Mouse (Mus musculus) kidney, postnatal 0 days (tissue): ENCODE results near the gene Fignl2. TPM values are rescaled to one million over a fixed set of nuclear protein-coding genes. Genes with fewer than 3 reads are reported as not detected.

Experiments used
- ATAC-seq: fragments of 200-750 bp; cut with Nextera tagmentation; replicated peaks from 2 replicates; pipeline ENCODE4 v1.8.0; 2017; ENCODE audit warnings: low read depth, moderate number of reproducible peaks, moderate TSS enrichment, moderate library complexity; ENCODE audit not compliant: low FRiP score
- DNase-seq: peaks from one replicate; pipeline ENCODE4 v3.0.0-alpha.2; 2016; ENCODE audit warnings: low spot score
- H3K27ac ChIP-seq: fragments of 300-500 bp; sonication (generic); 2 replicates; pipeline ENCODE4 v1.5.1; 2014; ENCODE audit warnings: mild to moderate bottlenecking
- H3K27me3 ChIP-seq: fragments of 300-500 bp; sonication (generic); 2 replicates; pipeline ENCODE4 v1.6.1; 2014; ENCODE audit warnings: low read length, mixed read lengths; ENCODE audit not compliant: insufficient read depth
- H3K36me3 ChIP-seq: fragments of 300-500 bp; sonication (generic); 2 replicates; pipeline ENCODE4 v1.6.1; 2014; ENCODE audit warnings: low read length, mixed read lengths; ENCODE audit not compliant: insufficient read depth
- H3K4me1 ChIP-seq: fragments of 300-500 bp; sonication (generic); replicated peaks from 2 replicates; pipeline ENCODE4 v1.6.1; 2014; ENCODE audit warnings: antibody characterized with exemption, low read length, mixed read lengths; ENCODE audit not compliant: insufficient read depth
- H3K4me2 ChIP-seq: fragments of 300-500 bp; sonication (generic); 2 replicates; pipeline ENCODE4 v1.6.1; 2014; ENCODE audit warnings: mild to moderate bottlenecking, low read length, moderate library complexity, mixed read lengths
- H3K4me3 ChIP-seq: fragments of 300-500 bp; sonication (generic); replicated peaks from 2 replicates; pipeline ENCODE4 v1.5.1; 2014; ENCODE audit warnings: low read depth, low read length
- H3K9ac ChIP-seq: fragments of 300-500 bp; sonication (generic); 2 replicates; pipeline ENCODE4 v1.6.1; 2014; ENCODE audit warnings: low read depth, low read length
- H3K9me3 ChIP-seq: fragments of 300-500 bp; sonication (generic); replicated peaks from 2 replicates; pipeline ENCODE4 v1.6.1; 2016; ENCODE audit warnings: low read length, inconsistent platforms, mixed read lengths
- CTCF ChIP-seq: IDR thresholded peaks from 2 replicates; pipeline ENCODE4 v1.5.1; 2016; ENCODE audit warnings: antibody characterized with exemption, low read depth, mild to moderate bottlenecking, moderate library complexity
- WGBS: fragments of 180-500 bp; shearing (Covaris S2); extraction: QIAGEN DNeasy Blood & Tissue Kit; methylation state at CpG from one replicate; pipeline ENCODE4 v1.1.7; 2014; 5-methylcytosine and 5-hydroxymethylcytosine counted together
- polyA plus RNA-seq: library from polyadenylated mRNA; unstranded; fragments of >200 nt; fragmentation: Nextera tagmentation; extraction: Ambion mirVana; gene quantifications from 2 replicates; pipeline ENCODE4 v1.2.1, GENCODE M21; 2015

Gene Fignl2
- polyA plus RNA-seq, 1 experiment from 2014 or later, result 0.47 TPM

DNA sequence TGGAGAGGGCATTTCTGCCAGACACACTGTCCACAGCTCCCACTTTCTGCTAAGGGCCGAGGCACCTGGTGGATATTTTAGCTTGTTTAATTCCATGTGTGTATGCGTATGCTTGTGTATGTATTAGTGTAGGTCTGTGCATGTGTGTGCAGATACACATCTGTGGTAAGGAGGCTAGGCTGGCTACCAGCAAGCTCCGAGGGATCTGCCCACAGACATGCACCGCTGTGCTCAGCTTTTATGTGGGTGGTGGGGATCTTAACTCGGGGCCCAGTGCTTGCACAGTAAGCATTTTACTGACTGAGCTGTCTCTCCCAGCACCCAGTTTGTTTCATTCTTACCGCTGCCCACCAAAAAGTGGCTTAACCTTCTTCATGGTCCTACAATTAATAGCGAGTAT is 71.1 kb downstream of the Fignl2 start:
- ATAC-seq (no peak), DNase-seq (no peak)
- no peak overlapping the region for H3K4me2 ChIP-seq

DNA sequence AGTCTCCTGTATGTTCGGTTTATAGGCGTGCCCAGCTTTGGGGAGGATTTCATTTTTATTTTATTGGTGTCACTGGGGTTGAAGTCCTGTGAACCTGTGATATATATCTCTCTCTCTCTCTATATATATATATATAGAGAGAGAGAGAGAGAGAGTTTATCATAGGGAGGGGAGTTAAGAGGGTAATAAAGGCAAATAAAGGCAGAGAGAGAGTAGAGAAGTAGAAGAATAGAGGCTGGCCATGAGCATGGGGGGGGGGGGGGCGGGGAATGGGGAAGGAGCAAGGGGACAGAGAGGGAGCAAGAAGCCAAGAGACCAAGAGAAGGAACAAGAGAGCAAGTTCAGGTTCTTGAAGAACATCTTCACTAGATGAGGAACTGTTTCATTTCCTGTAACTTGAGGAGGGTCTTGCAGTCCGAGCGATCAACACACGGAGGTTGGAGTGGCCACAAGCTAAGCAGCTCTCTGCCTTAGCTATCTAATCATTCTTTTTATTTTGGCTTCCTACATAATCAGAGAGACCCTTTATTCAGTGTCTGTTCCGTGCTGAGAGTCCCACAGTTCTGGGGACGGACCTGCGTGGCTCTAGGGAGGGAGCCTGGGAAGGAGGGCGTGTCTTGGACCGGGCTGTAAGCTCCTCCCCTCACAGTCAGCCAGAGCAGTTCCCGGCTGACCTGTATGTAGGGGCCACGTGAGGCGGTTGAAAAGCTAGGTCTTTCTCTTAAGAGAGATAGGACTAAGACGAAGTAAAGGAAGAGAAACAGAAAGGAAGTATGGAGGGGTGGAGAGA is 71.9 kb downstream of the Fignl2 start:
- no peak overlapping the region for H3K27ac ChIP-seq
- no peaks in the 10 kb centered on the region for H3K4me1 ChIP-seq
- H3K27me3 ChIP-seq, result no peaks in the 10 kb centered on the region
- DNase-seq, result peak; percentile 80
- peak overlapping the region; percentile 32 for H3K4me3 ChIP-seq
- H3K36me3 ChIP-seq, result no peaks in the 10 kb centered on the region
- TF ChIP-seq CTCF, result no peak
- ATAC-seq, result peak; percentile 85; the same call in 1 of the 2 replicates
- 13% methylated on average over 14 of the region's 15 CpGs for WGBS
- peak overlapping the region; percentile 63 for H3K4me2 ChIP-seq
- peak overlapping the region; percentile 46; the same call in 1 of the 2 replicates for H3K9ac ChIP-seq
- no peaks in the 10 kb centered on the region for H3K9me3 ChIP-seq

More for the DNA sequence above, 71.1 kb downstream of the Fignl2 start:
- TF ChIP-seq CTCF, result no peak
- Histone ChIP-seq H3K4me3 (no peak overlapping the region), H3K27ac (no peak overlapping the region), H3K36me3 (no peaks in the 10 kb centered on the region), H3K9me3 (no peaks in the 10 kb centered on the region), H3K9ac (no peak overlapping the region), H3K4me1 (no peaks in the 10 kb centered on the region), H3K27me3 (no peaks in the 10 kb centered on the region)
- 62% methylated on average over 7 of the region's 7 CpGs for WGBS

DNA sequence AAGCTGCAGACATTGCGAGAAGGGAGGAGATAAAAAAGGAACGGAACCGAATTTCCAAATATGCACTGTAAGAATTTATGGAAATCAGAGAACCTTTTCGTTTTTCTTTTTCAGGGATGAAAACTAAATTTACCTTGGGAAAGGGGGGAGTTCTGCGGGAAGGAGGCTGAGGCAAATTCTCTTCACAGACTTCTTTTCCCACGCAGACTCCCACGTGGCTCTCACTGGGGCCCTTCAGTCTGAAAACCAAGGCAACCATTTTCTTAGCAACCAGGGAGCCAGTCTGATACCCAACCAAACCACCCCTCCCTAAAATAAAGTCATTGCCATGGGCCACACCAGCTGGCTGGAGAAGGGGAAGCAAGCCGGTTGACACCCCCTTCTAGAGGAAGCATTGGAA is 72.7 kb downstream of the Fignl2 start:
- Histone ChIP-seq H3K27me3 (no peaks in the 10 kb centered on the region), H3K27ac (no peak overlapping the region), H3K4me3 (no peak overlapping the region), H3K9me3 (no peaks in the 10 kb centered on the region), H3K9ac (no peak overlapping the region), H3K36me3 (no peaks in the 10 kb centered on the region), H3K4me1 (no peaks in the 10 kb centered on the region), H3K4me2 (no peak overlapping the region)
- ATAC-seq (no peak), DNase-seq (no peak)
- no peak for TF ChIP-seq CTCF
- 85% methylated on average over 8 of the region's 8 CpGs for WGBS

DNA sequence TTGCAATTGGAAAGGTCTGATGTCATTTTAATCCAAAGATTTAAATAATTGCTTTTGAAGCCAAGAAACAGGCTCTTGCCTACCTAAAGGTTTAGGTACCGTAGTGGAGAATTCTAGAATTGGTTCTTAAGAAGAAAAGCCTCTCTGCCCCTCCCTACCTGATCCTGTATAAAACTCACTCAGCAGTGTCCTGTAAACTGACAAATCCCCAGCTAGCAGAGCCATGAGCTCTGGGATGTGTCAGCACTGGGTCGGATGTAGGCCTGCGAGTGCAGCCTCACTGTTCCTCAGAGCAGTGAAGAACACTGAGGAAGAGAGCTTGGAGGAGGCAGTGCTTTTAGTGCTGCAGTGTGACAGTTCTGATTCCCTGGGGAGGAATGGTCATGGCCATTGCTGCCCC is 73.8 kb downstream of the Fignl2 start:
- Histone ChIP-seq H3K36me3 (no peaks in the 10 kb centered on the region), H3K4me2 (no peak overlapping the region), H3K27me3 (no peaks in the 10 kb centered on the region), H3K4me3 (no peak overlapping the region), H3K27ac (no peak overlapping the region), H3K9me3 (no peaks in the 10 kb centered on the region), H3K4me1 (no peaks in the 10 kb centered on the region), H3K9ac (no peak overlapping the region)
- ATAC-seq (no peak), DNase-seq (no peak)
- whole genome bisulfite sequencing, result 80% methylated on average over 3 of the region's 3 CpGs
- TF ChIP-seq CTCF, result no peak

DNA sequence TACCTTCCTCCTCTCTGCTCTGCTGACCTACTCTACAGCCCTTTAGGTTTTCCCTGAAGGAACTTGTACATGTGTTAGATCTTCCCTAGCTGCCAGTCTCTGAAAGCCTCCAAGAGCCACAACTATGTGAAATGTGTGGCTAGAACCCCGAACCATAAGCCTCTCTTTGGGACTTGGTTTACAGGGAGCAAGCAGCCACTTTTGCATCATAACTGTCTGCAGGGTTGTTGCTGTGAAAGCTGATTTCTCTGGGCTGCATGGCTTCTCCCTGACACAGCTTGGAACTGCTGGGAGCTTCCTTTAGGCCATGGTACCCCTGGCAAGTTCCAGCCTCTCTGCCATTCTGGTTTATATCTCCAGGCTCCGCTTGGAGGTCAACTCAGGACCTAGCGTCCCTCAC is 75.9 kb downstream of the Fignl2 start:
- no peak overlapping the region for H3K9ac ChIP-seq
- H3K36me3 ChIP-seq, result no peaks in the 10 kb centered on the region
- H3K4me1 ChIP-seq, result no peaks in the 10 kb centered on the region
- no peak for DNase-seq
- no peak for ATAC-seq
- no peak overlapping the region for H3K27ac ChIP-seq
- no peak overlapping the region for H3K4me3 ChIP-seq
- 99% methylated on average over 3 of the region's 3 CpGs for WGBS
- no peaks in the 10 kb centered on the region for H3K9me3 ChIP-seq
- TF ChIP-seq CTCF, result no peak
- H3K27me3 ChIP-seq, result no peaks in the 10 kb centered on the region
- no peak overlapping the region for H3K4me2 ChIP-seq

DNA sequence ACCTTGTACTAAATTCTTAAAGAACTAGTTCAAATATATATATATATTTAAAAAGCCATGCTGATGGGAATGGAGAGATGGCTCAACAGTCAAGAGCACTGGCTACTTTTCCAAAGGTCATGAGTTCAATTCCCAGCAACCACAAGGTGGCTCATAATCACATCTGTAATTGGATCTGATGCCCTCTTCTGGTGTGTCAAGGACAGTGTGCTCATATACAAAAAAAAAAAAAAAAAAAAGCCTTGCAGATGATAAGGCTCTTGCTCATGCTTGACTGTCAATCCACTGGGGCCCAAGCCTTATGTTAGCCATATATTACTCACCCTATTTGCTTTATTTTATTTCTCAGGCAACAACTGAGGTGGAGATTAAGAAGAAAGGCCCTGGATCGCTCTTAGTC is 76.7 kb downstream of the Fignl2 start:
- Histone ChIP-seq H3K9me3 (no peaks in the 10 kb centered on the region), H3K4me3 (no peak overlapping the region), H3K27me3 (no peaks in the 10 kb centered on the region), H3K36me3 (no peaks in the 10 kb centered on the region), H3K9ac (no peak overlapping the region), H3K27ac (no peak overlapping the region), H3K4me1 (no peaks in the 10 kb centered on the region), H3K4me2 (no peak overlapping the region)
- no peak for TF ChIP-seq CTCF
- ATAC-seq, result no peak
- 97% methylated on average over 1 of the region's 1 CpGs for WGBS
- no peak for DNase-seq

Other genes starting within 250 kb of the Fignl2 start
- gene Scn8a, start 208.7 kb downstream of the Fignl2 start, polyA plus RNA-seq, result 5.9 and 8.3 TPM in 2 replicates
- gene Gm47841, start 31.2 kb downstream of the Fignl2 start, polyA plus RNA-seq, result not detected in 2 replicates
- gene Ankrd33, start 37.2 kb upstream of the Fignl2 start, polyA plus RNA-seq, result not detected in 2 replicates
- 16.9 and 17.8 TPM in 2 replicates for gene Acvrl1, start 50.0 kb upstream of the Fignl2 start, polyA plus RNA-seq
- gene Acvr1b, start 95.5 kb upstream of the Fignl2 start, polyA plus RNA-seq, result 5.8 and 6.4 TPM in 2 replicates
- 3.7 and 4.0 TPM in 2 replicates for gene Grasp, start 145.6 kb upstream of the Fignl2 start, polyA plus RNA-seq
- gene Nr4a1, start 175.7 kb upstream of the Fignl2 start, polyA plus RNA-seq, result 8.6 and 9.5 TPM in 2 replicates
- gene Atg101, start 205.7 kb upstream of the Fignl2 start, polyA plus RNA-seq, result 77.1 and 79.5 TPM in 2 replicates
- 23.3 and 24.5 TPM in 2 replicates for gene 6030408B16Rik, start 214.6 kb upstream of the Fignl2 start, polyA plus RNA-seq